Mouse (Mus musculus) kidney, adult 2 months (tissue): ENCODE results near the gene Ccdc88c.

Experiments used
- CTCF ChIP-seq: fragments of 200-500 bp; conservative IDR thresholded peaks from 2 replicates; pipeline ENCODE4 v1.5.1; 2011; ENCODE audit warnings: low read depth, mild to moderate bottlenecking, control low read depth, low read length, moderate library complexity, mixed read lengths; ENCODE audit not compliant: insufficient read depth, insufficient read length
- POLR2A ChIP-seq: fragments of 200-500 bp; IDR thresholded peaks from one replicate; pipeline ENCODE4 v1.6.1; 2011; ENCODE audit warnings: low read depth, low read length, control low read depth

- TF ChIP-seq CTCF (no peak), POLR2A (no peak)
Observed at GRCm38 (mm10) chr12:100977551-100977950, 51.3 kb downstream of the Ccdc88c start.
